Mouse (Mus musculus) MEL (cell line): Measurements from ENCODE around the gene Smim15.

ENCODE experiments used
- CTCF ChIP-seq, 3 experiments: IDR thresholded peaks in 2 of 3; conservative IDR thresholded peaks in 1 of 3; 2 replicates each; pipeline ENCODE4 v1.5.1; 2011 to 2012; ENCODE audit warnings: low read length in 3 of 3, low read depth in 2 of 3, mild to moderate bottlenecking in 2 of 3, improper control_type of control experiment in 1 of 3, inconsistent platforms in 1 of 3, mixed read lengths in 1 of 3, moderate library complexity in 1 of 3; ENCODE audit not compliant: control insufficient read depth in 1 of 3, insufficient read depth in 1 of 3, poor library complexity in 1 of 3, severe bottlenecking in 1 of 3
- EP300 ChIP-seq, 2 experiments: IDR thresholded peaks; 2 replicates each; pipeline ENCODE4 v1.6.1; 2011; ENCODE audit warnings: improper control_type of control experiment in 2 of 2, low read length in 2 of 2, low read depth in 1 of 2, mild to moderate bottlenecking in 1 of 2
- MAX ChIP-seq: IDR thresholded peaks from 2 replicates; pipeline ENCODE4 v1.6.1; 2011; ENCODE audit warnings: low read length, improper control_type of control experiment
- MXI1 ChIP-seq: IDR thresholded peaks from 2 replicates; pipeline ENCODE4 v1.6.1; 2011; ENCODE audit warnings: mild to moderate bottlenecking, low read depth, low read length, improper control_type of control experiment
- POLR2A ChIP-seq, 2 experiments: IDR thresholded peaks; 2 replicates each; pipeline ENCODE4 v1.6.1; 2011 to 2012; ENCODE audit warnings: low read length in 2 of 2, mild to moderate bottlenecking in 2 of 2, control low read depth in 1 of 2, improper control_type of control experiment in 1 of 2, low read depth in 1 of 2, moderate library complexity in 1 of 2; ENCODE audit not compliant: control insufficient read depth in 1 of 2, insufficient read depth in 1 of 2, poor library complexity in 1 of 2
- POLR2AphosphoS5 ChIP-seq: IDR thresholded peaks from 2 replicates; pipeline ENCODE4 v1.6.1; 2012; ENCODE audit warnings: low read depth, borderline replicate concordance, mild to moderate bottlenecking, inconsistent platforms, low read length, moderate library complexity, mixed read lengths
- TAL1 ChIP-seq: IDR thresholded peaks from 2 replicates; pipeline ENCODE4 v1.6.1; 2012; ENCODE audit warnings: mild to moderate bottlenecking, inconsistent platforms, low read length, moderate library complexity, mixed read lengths
- UBTF ChIP-seq: IDR thresholded peaks from 2 replicates; pipeline ENCODE4 v1.6.1; 2012; ENCODE audit warnings: low read depth, mild to moderate bottlenecking, inconsistent platforms, low read length, improper control_type of control experiment, moderate library complexity, borderline replicate concordance; ENCODE audit not compliant: insufficient read depth

DNA sequence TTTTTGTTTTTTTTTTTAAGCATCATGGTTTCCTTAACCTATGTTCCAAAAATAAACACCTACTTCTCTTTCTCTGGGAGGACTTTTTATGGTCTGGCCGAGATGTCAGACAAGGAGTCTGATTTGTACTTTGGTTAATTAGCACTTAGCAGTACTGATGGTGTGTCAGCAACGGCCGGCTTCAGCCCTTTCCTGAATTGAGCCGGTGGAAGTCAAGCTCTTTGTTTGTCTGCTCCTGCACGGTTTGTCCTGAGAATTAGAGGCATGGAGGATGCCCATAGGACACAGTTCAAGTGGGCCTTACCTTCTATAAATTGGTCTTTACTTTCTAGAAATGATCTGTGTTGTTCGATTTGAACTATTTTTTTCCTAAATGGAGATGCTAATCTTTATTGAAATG, 2.6 kb downstream of the Smim15 start:
- TF ChIP-seq UBTF = no peak
- no peak for TF ChIP-seq CTCF (IDR thresholded peaks at IDR 0.05 in 2 of 3, conservative IDR thresholded peaks at IDR 0.05 in 1 of 3; ENCODE audit: control insufficient read depth in 1 of 3, insufficient read depth in 1 of 3, low read depth in 2 of 3, low read length in 3 of 3, poor library complexity in 1 of 3, severe bottlenecking in 1 of 3)
- no peak for TF ChIP-seq MXI1
- TF ChIP-seq EP300 (IDR thresholded peaks at IDR 0.05; ENCODE audit: low read depth in 1 of 2, low read length in 2 of 2) = no peak
- TF ChIP-seq POLR2AphosphoS5 = no peak
- TF ChIP-seq POLR2A (IDR thresholded peaks at IDR 0.05; ENCODE audit: control insufficient read depth in 1 of 2, insufficient read depth in 1 of 2, low read depth in 1 of 2, low read length in 2 of 2, poor library complexity in 1 of 2) = no peak; a peak in 1 of 4 replicates
- no peak for TF ChIP-seq MAX
- no peak for TF ChIP-seq TAL1
